Mouse (Mus musculus): ENCODE results near the gene Hnrnph1.

DNA sequence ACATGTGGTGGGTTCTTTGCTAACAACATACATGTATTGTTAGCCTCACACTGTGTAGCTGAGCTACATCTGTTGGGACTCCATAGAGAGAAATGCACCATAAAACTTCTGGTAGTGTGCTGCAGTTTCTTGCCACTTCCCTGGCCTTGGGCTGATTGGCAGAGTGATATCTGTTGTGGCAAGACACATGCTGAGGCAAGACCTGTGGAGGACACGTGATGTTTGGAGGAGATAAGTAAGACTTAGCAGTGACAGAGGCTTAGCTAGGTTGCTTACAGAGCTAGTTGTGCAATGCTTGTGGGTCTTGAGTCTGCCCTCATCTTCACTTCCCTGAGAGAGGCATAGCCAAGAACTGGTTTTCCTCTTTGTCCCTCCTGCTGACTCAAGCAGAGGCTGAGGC is 21.4 kb upstream of the Hnrnph1 start:
- TF ChIP-seq CTCF (IDR thresholded peaks at IDR 0.05; ENCODE audit: control insufficient read depth, insufficient read depth, low read length) = no peak
- TF ChIP-seq POLR2A (IDR thresholded peaks at IDR 0.05; ENCODE audit: borderline replicate concordance, control insufficient read depth, low read depth, low read length) = no peak
